Mouse (Mus musculus): Measurements from ENCODE around the gene Ppy.

DNA sequence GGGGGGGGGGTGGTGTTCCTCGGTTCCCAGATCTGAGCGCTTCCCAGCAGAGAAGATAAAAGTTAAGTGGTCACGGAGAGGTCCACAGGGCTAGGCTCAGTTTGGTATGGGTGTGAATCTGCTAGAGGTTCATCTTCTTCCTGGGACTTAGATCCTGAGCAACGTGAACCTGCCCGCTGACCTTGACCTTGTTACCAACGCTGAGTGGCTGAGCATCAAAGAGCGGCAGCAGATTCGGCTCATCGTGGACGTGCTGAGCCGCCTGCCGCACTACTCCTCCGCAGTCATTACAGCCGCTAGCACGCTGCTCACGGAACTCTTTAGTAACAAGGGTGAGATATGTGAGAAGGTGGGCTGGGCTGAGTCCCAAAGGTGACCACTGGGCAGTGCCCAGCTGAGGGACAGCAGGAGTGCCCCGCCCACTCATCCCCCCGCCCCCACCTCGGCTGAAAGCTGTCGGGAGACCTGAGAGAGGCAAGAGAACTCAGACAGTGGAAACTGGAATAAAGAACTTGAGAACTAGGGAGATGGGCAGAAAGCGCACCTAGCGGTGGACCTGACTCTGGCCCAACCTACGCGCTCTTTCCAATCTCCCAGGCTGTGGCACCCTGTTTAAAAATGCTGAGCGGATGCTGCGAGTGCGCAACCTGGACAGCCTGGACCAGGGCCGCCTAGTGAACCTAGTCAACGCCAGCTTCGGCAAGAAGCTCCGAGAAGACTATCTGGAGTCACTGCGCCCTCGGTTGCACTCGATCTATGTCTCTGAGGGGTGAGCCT, 46.3 kb upstream of the Ppy start:
- TF ChIP-seq CTCF (IDR thresholded peaks at IDR 0.05; ENCODE audit: extremely low read depth, insufficient read depth, insufficient read length, insufficient replicate concordance) (no peak), POLR2A (IDR thresholded peaks at IDR 0.05; ENCODE audit: low read depth, low read length) (no peak)

Data from spleen, adult 2 months (tissue).